Mouse (Mus musculus) embryonic facial prominence, embryonic 10.5 days (tissue): ENCODE measurements around the gene Acot7. TPM values are rescaled to one million over a fixed set of nuclear protein-coding genes. Genes with fewer than 3 reads are reported as not detected.

Experiments
- DNase-seq: peaks from one replicate; pipeline ENCODE4 v3.0.0-alpha.2; 2017; ENCODE audit warnings: low spot score
- H3K27ac ChIP-seq: fragments of 300-500 bp; sonication (generic); replicated peaks from 2 replicates; pipeline ENCODE4 v1.5.1; 2016; ENCODE audit warnings: mild to moderate bottlenecking
- H3K27me3 ChIP-seq: fragments of 300-500 bp; sonication (generic); replicated peaks from 2 replicates; pipeline ENCODE4 v1.6.1; 2016; ENCODE audit warnings: low read depth, mild to moderate bottlenecking; ENCODE audit not compliant: poor library complexity, severe bottlenecking
- H3K36me3 ChIP-seq: fragments of 300-500 bp; sonication (generic); replicated peaks from 2 replicates; pipeline ENCODE4 v1.6.1; 2016; ENCODE audit warnings: mild to moderate bottlenecking, moderate library complexity
- H3K4me1 ChIP-seq: fragments of 300-500 bp; sonication (generic); 2 replicates; pipeline ENCODE4 v1.6.1; 2016
- H3K4me3 ChIP-seq: fragments of 300-500 bp; sonication (generic); 2 replicates; pipeline ENCODE4 v1.5.1; 2016; ENCODE audit warnings: mild to moderate bottlenecking, moderate library complexity
- H3K9me3 ChIP-seq: fragments of 300-500 bp; sonication (generic); 2 replicates; pipeline ENCODE4 v1.6.1; 2016; ENCODE audit warnings: mild to moderate bottlenecking
- WGBS: fragments of 180-500 bp; shearing (Covaris S2); methylation state at CpG from one replicate; pipeline ENCODE4 v1.1.7; 2016; 5-methylcytosine and 5-hydroxymethylcytosine counted together
- polyA plus RNA-seq: library from polyadenylated mRNA; unstranded; fragments of >200 nt; fragmentation: Nextera tagmentation; extraction: Ambion mirVana; gene quantifications from 2 replicates; pipeline ENCODE4 v1.2.1, GENCODE M21; 2016

Acot7 gene
- polyA plus RNA-seq, 1 experiment from 2014 or later = 51.8 TPM

DNA sequence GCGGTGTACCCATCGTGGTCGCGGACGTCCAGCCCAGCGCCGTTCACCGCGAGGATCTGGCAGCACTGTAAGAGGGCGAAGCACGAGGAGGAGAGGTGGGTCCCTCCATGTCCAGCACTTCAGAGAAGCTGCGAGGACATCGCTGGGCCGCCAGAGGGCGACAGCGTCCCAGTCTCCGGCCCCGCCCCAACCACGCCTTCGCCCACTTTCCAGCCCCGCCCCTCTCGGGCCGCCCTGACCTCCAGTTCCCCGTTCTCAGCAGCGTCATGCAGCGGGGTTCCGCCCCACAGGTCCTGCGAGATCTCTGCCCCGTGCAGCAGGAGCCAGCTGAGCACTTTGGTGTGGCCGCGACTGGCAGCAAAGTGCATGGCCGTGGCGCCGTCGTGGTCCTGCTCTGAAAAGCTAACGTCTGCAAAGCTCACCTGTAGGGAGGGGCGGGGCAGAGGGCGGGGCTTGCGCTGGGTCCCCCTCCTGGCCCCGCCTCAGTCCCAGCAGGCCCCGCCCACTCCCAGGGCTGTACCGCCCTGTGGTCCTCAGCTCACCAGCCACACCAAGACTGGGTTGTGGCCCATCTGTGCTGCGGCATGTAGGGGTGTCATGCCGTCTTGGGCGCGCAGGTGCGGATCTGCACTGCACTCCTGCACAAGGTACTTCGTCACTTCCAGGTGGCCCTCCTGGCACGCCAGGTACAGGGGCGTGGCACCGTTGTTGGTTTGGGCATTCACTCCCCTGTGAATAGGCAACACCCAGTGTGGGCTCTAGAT is 39.3 kb upstream of the Acot7 start:
- peak; percentile 93 for DNase-seq
- Histone ChIP-seq H3K27me3 (peaks cover 83% of the 10 kb centered on the region), H3K9me3 (no peaks in the 10 kb centered on the region), H3K27ac (no peak overlapping the region), H3K4me3 (peak overlapping the region; percentile 64), H3K4me1 (peaks cover 15% of the 10 kb centered on the region), H3K36me3 (no peaks in the 10 kb centered on the region)
- WGBS = 2% methylated on average over 51 of the region's 51 CpGs

DNA sequence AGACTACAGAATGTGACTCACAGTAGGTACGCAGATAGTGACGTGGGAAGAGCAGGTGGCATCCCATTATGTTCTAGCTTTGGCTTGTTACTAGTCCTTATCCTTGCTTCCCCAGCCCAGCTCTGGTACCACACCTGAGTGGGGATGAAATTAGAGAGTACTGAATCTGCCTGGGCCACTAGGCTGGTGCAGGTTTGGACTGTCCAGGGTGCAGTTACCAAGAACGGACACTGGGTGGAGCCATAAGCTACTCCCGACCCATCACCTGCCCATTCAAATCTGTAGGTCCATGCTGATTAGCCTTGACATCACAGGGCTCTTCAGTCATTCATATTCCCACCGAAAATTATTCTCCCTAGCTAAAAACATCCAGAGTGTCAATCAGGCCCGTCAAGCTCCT is 37.5 kb upstream of the Acot7 start:
- Histone ChIP-seq H3K4me1 (peaks cover 15% of the 10 kb centered on the region), H3K27me3 (peaks cover 77% of the 10 kb centered on the region), H3K4me3 (no peak overlapping the region), H3K9me3 (no peaks in the 10 kb centered on the region), H3K27ac (no peak overlapping the region), H3K36me3 (no peaks in the 10 kb centered on the region)
- peak; percentile 64 for DNase-seq
- 33% methylated on average over 6 of the region's 6 CpGs for WGBS

GRCm38 (mm10) chr4:152141521-152142135 is 36.3 kb upstream of the Acot7 start:
- DNase-seq = no peak
- Histone ChIP-seq H3K36me3 (no peaks in the 10 kb centered on the region), H3K4me3 (no peak overlapping the region), H3K27ac (no peak overlapping the region), H3K27me3 (peaks cover 77% of the 10 kb centered on the region), H3K9me3 (no peaks in the 10 kb centered on the region), H3K4me1 (peaks cover 11% of the 10 kb centered on the region)
- WGBS = 80% methylated on average over 8 of the region's 8 CpGs

GRCm38 (mm10) chr4:152143632-152144031 is 34.3 kb upstream of the Acot7 start:
- Histone ChIP-seq H3K27ac (no peak overlapping the region), H3K4me3 (no peak overlapping the region), H3K36me3 (no peaks in the 10 kb centered on the region), H3K4me1 (peaks cover 5% of the 10 kb centered on the region), H3K9me3 (no peaks in the 10 kb centered on the region), H3K27me3 (peaks cover 77% of the 10 kb centered on the region)
- no peak for DNase-seq
- 33% methylated on average over 1 of the region's 1 CpGs for WGBS

DNA sequence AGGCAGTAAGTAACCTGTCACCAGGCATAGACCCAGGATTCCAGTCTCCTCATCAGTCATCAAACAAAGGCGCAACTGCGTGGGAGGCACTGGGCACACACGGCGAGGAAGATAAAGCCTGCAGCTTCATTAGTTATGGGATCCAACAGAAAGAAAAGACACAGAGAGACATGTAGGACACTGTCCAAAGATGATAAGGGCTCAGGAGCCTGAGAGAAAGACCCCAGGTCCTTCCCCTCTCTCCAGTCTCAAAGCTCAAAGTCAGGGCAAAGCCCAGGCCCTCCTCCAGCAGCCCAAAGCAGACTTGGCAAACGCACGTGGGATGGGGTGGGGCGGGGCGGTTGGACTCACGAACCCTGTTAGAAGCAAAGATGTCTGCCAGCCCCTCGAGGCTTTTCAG is 32.5 kb upstream of the Acot7 start:
- H3K36me3 ChIP-seq = no peaks in the 10 kb centered on the region
- 82% methylated on average over 10 of the region's 10 CpGs for WGBS
- peaks cover 81% of the 10 kb centered on the region for H3K27me3 ChIP-seq

GRCm38 (mm10) chr4:152146033-152146827 is 31.7 kb upstream of the Acot7 start:
- H3K27ac ChIP-seq = no peak overlapping the region
- no peaks in the 10 kb centered on the region for H3K4me1 ChIP-seq
- peaks cover 81% of the 10 kb centered on the region for H3K27me3 ChIP-seq
- WGBS = 76% methylated on average over 11 of the region's 11 CpGs
- DNase-seq = no peak
- H3K36me3 ChIP-seq = no peaks in the 10 kb centered on the region
- no peak overlapping the region for H3K4me3 ChIP-seq
- no peaks in the 10 kb centered on the region for H3K9me3 ChIP-seq

More for the DNA sequence above, 32.5 kb upstream of the Acot7 start:
- no peak overlapping the region for H3K27ac ChIP-seq
- no peak for DNase-seq
- H3K4me1 ChIP-seq = no peaks in the 10 kb centered on the region
- H3K9me3 ChIP-seq = no peaks in the 10 kb centered on the region
- H3K4me3 ChIP-seq = no peak overlapping the region

DNA sequence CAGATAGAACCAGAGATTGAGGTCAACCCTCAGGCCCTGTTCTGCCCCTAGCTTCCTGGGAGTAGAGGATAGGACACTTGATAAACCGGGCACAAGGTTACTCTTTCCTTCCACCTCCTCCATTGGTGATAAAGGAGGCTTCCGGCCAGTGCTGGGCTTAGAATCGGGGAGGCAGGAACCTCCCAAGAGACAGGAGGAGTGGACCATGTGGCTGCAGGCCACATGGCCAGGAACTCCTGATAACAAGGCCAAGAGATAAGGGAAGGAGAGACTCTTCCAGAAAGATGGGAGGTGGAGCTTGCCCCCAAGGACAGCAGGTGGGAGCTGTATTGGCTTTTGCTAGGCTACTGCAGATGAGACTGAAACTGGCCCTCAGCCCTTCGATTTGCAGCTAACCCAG is 27.4 kb upstream of the Acot7 start:
- DNase-seq = no peak
- peaks cover 98% of the 10 kb centered on the region for H3K27me3 ChIP-seq
- H3K4me1 ChIP-seq = peaks cover 20% of the 10 kb centered on the region
- no peaks in the 10 kb centered on the region for H3K9me3 ChIP-seq
- no peaks in the 10 kb centered on the region for H3K36me3 ChIP-seq
- H3K27ac ChIP-seq = no peak overlapping the region
- WGBS = 71% methylated on average over 4 of the region's 4 CpGs
- no peak overlapping the region for H3K4me3 ChIP-seq

- Histone ChIP-seq H3K36me3 (no peaks in the 10 kb centered on the region), H3K27me3 (peaks cover 95% of the 10 kb centered on the region), H3K4me3 (peak overlapping the region; percentile 56), H3K4me1 (peaks cover 20% of the 10 kb centered on the region), H3K9me3 (no peaks in the 10 kb centered on the region), H3K27ac (peak overlapping the region; percentile 45; the same call in 1 of the 2 replicates)
- WGBS = 21% methylated on average over 7 of the region's 7 CpGs
- no peak for DNase-seq
Observed at GRCm38 (mm10) chr4:152151451-152151965, 26.4 kb upstream of the Acot7 start.

GRCm38 (mm10) chr4:152151966-152152544 is 25.9 kb upstream of the Acot7 start, which contains the start of gene Espn:
Gene Espn, minus strand, starts transcription at chr4:152152371.
- peak; percentile 88 for DNase-seq
- Histone ChIP-seq H3K27me3 (peaks cover 95% of the 10 kb centered on the region), H3K27ac (peak within 1 kb of the TSS; percentile 45; the same call in 1 of the 2 replicates), H3K36me3 (no peaks in the 10 kb centered on the region), H3K9me3 (no peaks in the 10 kb centered on the region), H3K4me3 (peak within 1 kb of the TSS; percentile 56), H3K4me1 (peaks cover 20% of the 10 kb centered on the region)
- WGBS = under 1% methylated on average over 57 of the region's 57 CpGs

GRCm38 (mm10) chr4:152153771-152154177 is 24.2 kb upstream of the Acot7 start:
- Histone ChIP-seq H3K4me3 (peak overlapping the region; percentile 41), H3K4me1 (peaks cover 29% of the 10 kb centered on the region), H3K36me3 (no peaks in the 10 kb centered on the region), H3K27ac (no peak overlapping the region), H3K27me3 (peaks cover 96% of the 10 kb centered on the region), H3K9me3 (no peaks in the 10 kb centered on the region)
- peak; percentile 87 for DNase-seq
- WGBS = 2% methylated on average over 23 of the region's 23 CpGs

DNA sequence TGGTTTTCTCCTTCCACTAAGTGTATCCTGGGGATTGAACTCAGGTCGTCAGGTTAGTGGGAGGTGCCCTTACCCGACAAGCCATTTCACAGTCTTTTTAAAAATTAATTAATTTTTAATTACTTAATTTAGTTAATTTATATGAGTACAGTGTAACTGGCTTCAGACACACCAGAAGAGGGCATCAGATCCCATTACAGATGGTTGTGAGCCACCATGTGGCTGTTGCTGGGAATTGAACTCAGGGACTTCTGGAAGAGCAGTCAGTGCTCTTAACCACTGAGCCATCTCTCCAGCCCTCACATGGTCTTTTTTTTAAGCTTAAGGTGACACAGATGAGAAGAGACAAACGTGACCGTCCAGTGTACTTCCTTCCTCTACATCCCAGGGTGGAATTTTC is 22.9 kb upstream of the Acot7 start:
- WGBS = 70% methylated on average over 4 of the region's 4 CpGs
- Histone ChIP-seq H3K36me3 (no peaks in the 10 kb centered on the region), H3K4me3 (no peak overlapping the region), H3K4me1 (peaks cover 40% of the 10 kb centered on the region), H3K27ac (no peak overlapping the region), H3K9me3 (no peaks in the 10 kb centered on the region), H3K27me3 (peaks cover 96% of the 10 kb centered on the region)
- DNase-seq = no peak
